Mouse (Mus musculus): ENCODE results near the gene Igfbp3.
"Not testable (repeated sequence)": the region's sequence is repeated elsewhere in the genome, so short reads cannot be mapped to it uniquely, and the experiment has no call there.

Igfbp3 gene

DNA sequence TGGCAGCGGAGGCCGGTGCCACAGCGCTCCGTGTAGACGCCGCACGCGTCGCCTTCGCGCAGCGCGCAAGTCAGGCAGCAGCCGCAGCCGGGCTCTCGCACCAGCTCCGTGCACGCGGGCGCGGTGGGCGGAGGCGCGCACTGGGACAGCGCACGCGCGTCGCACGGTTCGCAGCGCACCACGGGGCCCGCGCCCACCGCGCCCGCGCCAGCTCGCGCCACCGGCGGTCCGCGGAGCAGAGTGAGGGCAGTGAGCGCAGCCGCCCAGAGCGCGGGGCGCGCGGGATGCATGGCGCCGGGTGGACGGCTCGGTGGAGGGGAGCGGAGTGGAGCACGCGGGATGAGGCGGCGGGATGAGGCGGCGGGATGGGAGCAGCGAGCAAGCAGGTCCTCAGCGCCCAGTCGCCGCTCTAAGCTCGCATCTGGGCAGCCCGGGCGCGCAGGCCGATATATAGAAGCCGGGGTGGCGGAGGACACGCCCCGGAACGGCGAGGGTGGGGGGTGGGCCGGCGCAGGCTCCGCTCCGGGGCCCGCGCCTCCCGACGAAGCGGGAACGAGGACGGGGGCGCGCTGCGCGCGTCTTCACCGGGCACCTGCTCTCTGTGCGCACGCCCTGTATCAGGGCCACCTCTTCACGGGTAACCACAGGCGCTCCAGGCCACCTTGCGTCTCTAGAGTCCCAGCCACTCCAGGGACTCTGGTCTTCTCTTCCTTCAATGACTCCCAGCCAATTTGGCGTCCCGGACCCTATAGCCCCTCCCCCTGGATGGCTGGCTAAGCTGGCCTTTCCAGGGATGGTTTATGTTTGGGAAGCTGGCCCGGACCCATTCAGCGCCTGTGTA lies at the start of gene Igfbp3:
Gene Igfbp3, minus strand, starts transcription at position 423 of the 841 bp plus-strand sequence.
- DNase-seq, result no peak

DNA sequence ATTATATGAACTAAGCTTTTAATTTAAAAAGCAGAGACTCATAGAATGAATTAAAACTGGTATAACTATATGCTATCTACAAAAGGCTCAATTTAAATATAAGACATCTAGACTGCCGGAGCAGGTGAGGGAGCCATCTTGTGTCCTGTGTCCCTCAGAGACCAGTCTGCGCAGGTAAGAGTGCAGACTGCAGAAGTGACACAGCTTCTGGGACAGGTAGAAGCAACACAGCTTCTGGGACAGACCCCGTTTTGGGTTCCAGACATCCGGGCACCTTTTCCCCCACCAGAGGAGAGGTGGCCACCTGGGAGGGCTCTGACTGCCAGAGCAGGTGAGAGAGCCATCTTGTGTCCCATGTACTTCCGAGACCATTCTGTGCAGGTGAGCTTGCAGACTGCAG lies 37.1 kb upstream of the Igfbp3 start:
- no peak for DNase-seq

GRCm38 (mm10) chr11:7250415-7250814 lies 36.7 kb upstream of the Igfbp3 start:
- DNase-seq, result no peak

- no peak for DNase-seq
Measured at GRCm38 (mm10) chr11:7244782-7245181, 31.1 kb upstream of the Igfbp3 start.

DNA sequence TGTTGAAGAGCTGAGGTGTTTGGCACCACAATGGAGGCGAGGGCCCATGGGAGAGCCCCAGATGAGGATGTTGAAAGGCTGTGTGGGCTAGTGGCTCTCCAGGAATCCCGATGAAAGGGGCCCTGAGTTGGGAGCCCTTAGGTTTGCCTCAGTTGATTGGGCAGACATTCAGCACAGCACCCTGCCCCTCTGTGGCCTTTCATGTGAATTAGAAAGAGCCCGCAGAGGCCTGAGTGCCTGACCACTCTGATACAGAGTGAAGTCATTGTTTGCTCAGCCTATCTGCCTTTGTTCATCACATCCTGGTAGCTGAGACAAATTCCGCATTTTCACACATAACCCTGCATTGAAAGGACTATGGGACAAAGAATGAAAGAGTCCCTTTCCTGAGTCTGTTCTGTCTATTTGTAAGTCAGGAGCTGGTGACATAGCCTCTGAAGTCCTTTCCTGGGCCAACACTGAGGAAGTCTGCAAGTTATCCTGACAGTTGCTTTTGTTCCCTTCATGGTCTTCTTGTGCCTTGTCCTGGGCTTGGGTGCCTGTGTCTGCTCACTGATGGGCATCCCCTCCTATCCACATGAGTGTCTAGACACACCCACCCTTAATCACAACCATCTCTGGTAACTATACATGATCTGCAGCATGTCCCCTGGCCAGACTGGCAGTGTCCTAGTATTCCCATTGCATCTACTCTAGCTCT lies 25.5 kb upstream of the Igfbp3 start:
- DNase-seq, result no peak

DNA sequence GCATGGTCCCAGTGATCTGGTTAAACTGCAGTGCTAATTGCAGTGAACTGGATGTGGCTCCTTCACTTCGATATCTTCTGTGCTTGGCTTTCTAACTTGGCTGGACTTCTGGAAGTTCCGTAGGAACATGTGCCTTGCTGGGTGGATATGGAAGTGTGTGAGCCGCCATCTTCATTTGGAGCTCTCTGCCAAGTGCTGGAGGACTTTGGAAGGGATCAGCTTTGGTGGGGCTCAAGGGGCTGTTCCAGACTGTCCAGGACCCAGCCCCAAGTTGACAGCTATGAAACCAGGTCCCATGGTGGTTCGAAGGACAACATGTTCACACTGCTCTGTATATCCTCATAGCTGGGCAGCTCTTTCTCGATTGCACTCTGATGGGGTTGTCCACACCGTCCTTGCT lies 24.8 kb upstream of the Igfbp3 start:
- no peak for DNase-seq

DNA sequence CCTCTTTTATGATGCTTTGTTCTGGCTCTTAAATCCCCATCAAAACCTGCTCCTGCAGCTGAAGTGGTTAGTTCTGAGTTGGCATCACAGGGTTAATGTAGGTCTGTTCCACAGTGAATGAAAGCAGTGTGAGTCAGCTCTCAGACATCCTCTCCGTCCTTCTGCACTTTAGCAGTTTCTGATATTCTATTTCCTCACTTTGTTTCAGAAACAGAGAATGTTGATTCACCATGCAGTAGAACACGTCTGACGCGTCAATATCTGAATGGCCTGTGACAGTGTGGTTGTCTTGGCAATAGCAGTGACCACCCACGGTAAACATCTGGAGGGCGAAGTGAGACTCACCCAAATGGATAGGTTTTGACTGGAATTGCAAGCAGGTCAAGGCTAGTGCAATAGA lies 24.0 kb upstream of the Igfbp3 start:
- DNase-seq, result no peak

GRCm38 (mm10) chr11:7236751-7237150 lies 23.0 kb upstream of the Igfbp3 start:
- DNase-seq, result no peak

- no peak for DNase-seq
Measured at GRCm38 (mm10) chr11:7234981-7235609, 21.4 kb upstream of the Igfbp3 start.

GRCm38 (mm10) chr11:7234436-7234835 lies 20.7 kb upstream of the Igfbp3 start:
- DNase-seq, result no peak

GRCm38 (mm10) chr11:7233333-7233732 lies 19.6 kb upstream of the Igfbp3 start:
- no peak for DNase-seq

DNA sequence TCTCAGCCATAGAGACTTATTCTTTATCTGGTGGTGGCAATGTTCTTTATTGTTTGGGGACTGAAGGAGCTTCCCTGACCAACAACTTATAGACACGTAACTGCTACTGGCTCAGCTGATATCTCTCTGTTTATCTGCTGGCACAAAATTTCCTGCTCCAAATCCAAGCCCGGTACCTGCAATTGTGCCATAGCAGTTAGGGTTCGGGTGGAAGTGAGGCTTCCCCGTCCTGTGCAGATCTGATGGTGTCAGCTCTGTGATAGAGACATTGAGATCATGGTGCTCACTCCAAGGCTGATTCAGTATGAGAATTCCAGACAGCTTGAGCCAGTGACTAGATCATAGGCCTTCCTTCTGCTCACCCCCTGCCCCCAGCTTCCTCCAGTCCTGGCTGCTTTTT lies 18.2 kb upstream of the Igfbp3 start:
- DNase-seq, result no peak

GRCm38 (mm10) chr11:7230000-7230399 lies 16.3 kb upstream of the Igfbp3 start:
- no peak for DNase-seq

DNA sequence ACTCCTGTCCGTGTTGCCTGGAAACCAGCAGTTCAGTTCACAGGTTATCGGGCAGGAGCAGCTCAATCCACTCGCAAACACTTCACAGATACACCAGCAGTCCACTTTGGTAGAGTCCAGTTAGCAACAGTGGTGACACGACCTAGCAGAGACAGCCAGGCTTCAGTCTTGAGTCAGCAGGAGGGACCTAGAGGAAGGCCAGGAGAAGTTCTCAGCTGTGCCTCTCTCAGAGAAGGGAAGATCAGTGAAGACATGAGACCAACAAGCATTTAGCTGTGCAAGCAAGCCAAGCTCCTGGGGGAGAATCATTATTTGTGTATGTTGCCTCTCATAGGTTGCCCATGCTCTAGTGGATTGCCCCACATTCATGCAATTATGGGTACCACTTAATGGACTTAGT lies 14.4 kb upstream of the Igfbp3 start:
- no peak for DNase-seq

GRCm38 (mm10) chr11:7226810-7227550 lies 13.3 kb upstream of the Igfbp3 start:
- DNase-seq, result no peak

DNA sequence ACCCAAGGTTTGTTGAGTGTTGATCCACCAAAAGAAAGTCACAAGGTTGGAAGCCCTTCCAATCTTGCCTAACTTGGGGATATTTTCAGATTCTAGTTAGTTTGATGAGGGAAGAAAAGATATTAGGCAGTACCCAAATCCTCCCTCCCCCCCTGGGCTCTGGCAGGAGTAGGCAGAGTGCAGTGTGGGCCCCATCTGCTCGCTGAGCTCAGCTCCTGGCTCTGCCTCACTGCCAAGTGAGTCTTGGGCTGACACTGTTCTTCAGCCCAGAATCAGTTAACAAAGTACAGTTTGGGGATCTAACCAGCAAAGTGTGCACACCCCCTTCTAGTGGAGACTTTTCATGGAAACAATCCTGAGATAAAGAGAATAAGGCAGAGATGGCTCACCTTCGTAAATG lies 12.5 kb upstream of the Igfbp3 start:
- DNase-seq, result no peak

GRCm38 (mm10) chr11:7221826-7222225 lies 8.1 kb upstream of the Igfbp3 start:
- not testable (repeated sequence) for DNase-seq

DNA sequence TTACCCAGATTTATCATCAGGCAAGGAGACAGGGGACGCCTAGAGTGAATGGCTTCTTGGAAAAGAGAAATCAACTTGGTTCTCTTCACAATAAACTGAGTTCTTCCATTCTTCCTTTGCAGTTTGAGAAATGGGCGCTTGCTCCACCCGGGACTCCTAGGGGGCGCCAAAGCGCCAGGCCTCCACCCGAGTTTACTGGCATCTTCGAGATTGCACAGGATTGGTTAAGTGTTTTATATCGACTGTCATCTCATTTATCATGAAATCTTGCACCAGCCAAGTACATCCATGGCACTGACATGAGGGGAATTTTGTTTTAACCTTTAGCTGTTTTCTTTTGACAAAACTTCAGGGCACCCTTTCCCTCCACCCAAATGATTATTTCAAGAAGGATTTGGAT lies 2.0 kb upstream of the Igfbp3 start:
- DNase-seq, result no peak

DNA sequence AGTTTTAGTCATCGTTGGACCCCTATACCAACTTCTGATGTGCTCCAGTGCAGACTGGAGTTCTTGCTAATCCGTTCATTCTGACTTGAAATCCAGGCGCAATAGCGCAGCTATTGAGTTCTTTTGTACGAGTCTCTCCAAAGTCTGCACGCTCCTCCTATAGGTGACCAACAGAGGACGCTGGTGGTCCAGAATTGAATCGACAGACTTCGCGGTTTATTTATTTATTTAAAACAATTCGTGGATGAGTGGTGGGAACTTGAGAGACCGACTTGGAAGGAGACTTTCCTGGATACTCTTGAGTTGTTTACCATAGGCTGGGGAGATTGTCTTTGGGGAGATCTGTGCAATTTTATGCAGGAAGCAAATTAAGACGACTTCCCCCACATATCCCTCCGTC lies 1.0 kb upstream of the Igfbp3 start:
- no peak for DNase-seq

DNA sequence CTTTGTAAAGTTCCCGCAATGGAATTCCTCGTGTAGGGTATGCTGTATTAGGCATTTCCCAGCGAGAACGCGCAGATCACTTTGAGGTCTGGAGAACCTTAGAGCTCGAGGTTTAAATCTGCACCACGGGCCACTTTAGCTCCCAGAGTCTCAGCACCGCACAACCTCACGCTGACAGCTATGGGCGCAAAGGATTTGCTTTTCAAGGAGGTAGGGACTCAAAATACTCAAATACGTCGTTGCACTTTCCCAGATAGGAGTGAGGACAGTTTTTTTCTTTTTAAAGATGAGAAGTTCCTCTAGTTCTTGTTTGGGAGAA lies 578 bp upstream of the Igfbp3 start:
- DNase-seq, result no peak

DNA sequence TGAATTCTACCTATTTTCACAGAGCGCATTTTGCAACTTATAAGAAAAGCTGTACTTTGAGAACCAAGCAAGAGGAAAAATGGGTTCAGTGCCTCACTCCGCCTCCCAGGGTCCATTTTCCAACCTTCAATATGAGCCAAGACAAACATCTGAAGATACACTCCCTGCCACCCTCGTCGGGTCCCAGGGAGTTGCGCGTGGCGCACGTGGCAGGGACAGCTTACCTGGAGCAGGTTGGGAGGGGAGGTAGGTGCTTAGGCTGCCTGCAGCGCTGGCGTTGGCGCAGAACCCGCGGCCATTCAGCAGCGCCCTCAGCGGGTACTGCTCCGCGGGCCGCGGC lies 592 bp downstream of the Igfbp3 start:
- no peak for DNase-seq

DNA sequence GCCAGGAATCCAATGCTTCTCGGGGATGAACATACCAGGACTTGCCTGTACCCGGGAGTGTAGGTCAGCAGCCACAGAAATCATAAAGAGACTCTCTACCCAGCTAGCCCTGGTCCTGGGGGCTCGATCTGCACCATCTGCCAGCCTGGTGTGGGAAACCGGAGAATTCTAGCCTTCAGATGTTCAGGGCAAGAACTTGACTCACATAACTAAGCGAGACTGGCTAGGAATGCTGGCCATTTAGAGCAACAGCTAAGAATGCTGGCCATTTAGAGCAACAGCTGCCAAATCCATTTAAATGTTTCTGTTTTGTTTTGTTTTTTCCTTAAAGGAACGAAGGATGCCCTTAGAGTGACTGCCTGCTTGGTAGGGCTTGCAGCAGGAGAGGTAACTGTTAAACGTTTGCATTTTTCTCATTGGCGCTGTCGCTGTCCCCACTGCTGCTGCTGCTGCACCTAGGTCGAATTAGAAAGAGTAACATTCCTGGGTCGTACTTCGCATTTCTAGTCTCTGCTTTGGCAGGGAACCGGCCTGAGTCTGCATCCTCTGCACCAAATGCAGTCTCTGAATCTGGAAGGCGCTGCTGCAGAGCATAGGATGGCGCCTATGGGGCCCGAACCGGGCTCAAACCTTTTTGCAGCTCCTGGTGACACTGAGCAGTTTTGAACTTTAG lies 1.5 kb downstream of the Igfbp3 start:
- no peak for DNase-seq

- DNase-seq, result no peak
Measured at GRCm38 (mm10) chr11:7211211-7211610, 2.5 kb downstream of the Igfbp3 start.

Data from thymus, adult 18-20 months (tissue).